Mouse (Mus musculus) CH12.LX (cell line): Measurements from ENCODE around the gene Nbr1. TPM values are rescaled to one million over a fixed set of nuclear protein-coding genes. Genes with fewer than 3 reads are reported as not detected.

Experiments
- DNase-seq: peaks from one replicate; pipeline ENCODE4 v3.0.0-alpha.2; 2013; ENCODE audit errors: extremely low read depth
- H3K27ac ChIP-seq: 2 replicates; pipeline ENCODE4 v1.5.1; 2012; ENCODE audit warnings: low read depth, mild to moderate bottlenecking, control low read depth, moderate library complexity; ENCODE audit not compliant: insufficient read depth
- H3K27me3 ChIP-seq: replicated peaks from 2 replicates; pipeline ENCODE3; 2012; ENCODE audit warnings: inconsistent platforms
- H3K36me3 ChIP-seq, 2 experiments: replicated peaks in 1 of 2; 2 replicates each; pipeline versions ENCODE3 to v1.6.1; 2012; ENCODE audit warnings: inconsistent platforms in 1 of 2, low read length in 1 of 2, mild to moderate bottlenecking in 1 of 2, mixed read lengths in 1 of 2, moderate library complexity in 1 of 2; ENCODE audit not compliant: control insufficient read depth in 1 of 2, insufficient read depth in 1 of 2
- H3K4me1 ChIP-seq, 2 experiments: 2 replicates each; pipeline ENCODE4 v1.6.1; 2012; ENCODE audit warnings: inconsistent platforms in 1 of 2, moderate library complexity in 1 of 2; ENCODE audit not compliant: insufficient read depth in 2 of 2, control insufficient read depth in 1 of 2
- H3K4me2 ChIP-seq: 2 replicates; pipeline ENCODE4 v1.6.1; 2012; ENCODE audit warnings: low read depth, mild to moderate bottlenecking, control low read depth; ENCODE audit not compliant: poor library complexity, insufficient read depth, severe bottlenecking
- H3K4me3 ChIP-seq, 3 experiments: fragments of 150-350 bp in 1 of 3; sonication (generic) in 1 of 3; replicated peaks in 1 of 3; 2 replicates each; pipeline versions ENCODE3 to v1.5.1; 2011 to 2012; ENCODE audit warnings: low read depth in 2 of 3, low read length in 2 of 3, mild to moderate bottlenecking in 2 of 3, moderate library complexity in 2 of 3, control low read depth in 1 of 3, improper control_type of control experiment in 1 of 3, inconsistent platforms in 1 of 3, mixed read lengths in 1 of 3; ENCODE audit not compliant: poor library complexity in 1 of 3
- H3K79me2 ChIP-seq: replicated peaks from 2 replicates; pipeline ENCODE4 v1.6.1; 2012; ENCODE audit warnings: mild to moderate bottlenecking, moderate library complexity; ENCODE audit not compliant: control insufficient read depth, poor library complexity, insufficient read depth, severe bottlenecking; ENCODE audit errors: extremely low read depth
- H3K9ac ChIP-seq: 2 replicates; pipeline ENCODE4 v1.6.1; 2012; ENCODE audit warnings: low read depth, mild to moderate bottlenecking, control low read depth, moderate library complexity; ENCODE audit not compliant: insufficient read depth
- H3K9me3 ChIP-seq: replicated peaks from 2 replicates; pipeline ENCODE3; 2012; ENCODE audit warnings: low read length, inconsistent platforms, mixed read lengths
- BHLHE40 ChIP-seq: IDR thresholded peaks from 2 replicates; pipeline ENCODE4 v1.6.1; 2011; ENCODE audit warnings: mild to moderate bottlenecking, low read depth, low read length, improper control_type of control experiment
- CHD1 ChIP-seq: IDR thresholded peaks from 2 replicates; pipeline ENCODE4 v1.6.1; 2012; ENCODE audit warnings: low read depth, low read length, improper control_type of control experiment, inconsistent platforms
- CHD2 ChIP-seq: IDR thresholded peaks from 2 replicates; pipeline ENCODE4 v1.6.1; 2011; ENCODE audit warnings: low read length, improper control_type of control experiment
- E2F4 ChIP-seq: IDR thresholded peaks from 2 replicates; pipeline ENCODE4 v1.6.1; 2011; ENCODE audit warnings: low read depth, low read length, improper control_type of control experiment; ENCODE audit not compliant: insufficient replicate concordance
- ELF1 ChIP-seq: IDR thresholded peaks from 2 replicates; pipeline ENCODE4 v1.6.1; 2014; ENCODE audit warnings: low read depth, mild to moderate bottlenecking, inconsistent platforms, low read length, improper control_type of control experiment
- ETS1 ChIP-seq: conservative IDR thresholded peaks from 2 replicates; pipeline ENCODE4 v1.6.1; 2012; ENCODE audit warnings: low read depth, mild to moderate bottlenecking, inconsistent platforms, low read length, improper control_type of control experiment, moderate library complexity
- GABPA ChIP-seq: IDR thresholded peaks from 2 replicates; pipeline ENCODE4 v1.6.1; 2012; ENCODE audit warnings: low read depth, low read length, improper control_type of control experiment, inconsistent platforms; ENCODE audit not compliant: insufficient replicate concordance
- HCFC1 ChIP-seq: IDR thresholded peaks from 2 replicates; pipeline ENCODE4 v1.6.1; 2012; ENCODE audit warnings: low read depth, mild to moderate bottlenecking, inconsistent platforms, low read length, improper control_type of control experiment
- IRF4 ChIP-seq: IDR thresholded peaks from 2 replicates; pipeline ENCODE4 v1.6.1; 2014; ENCODE audit warnings: low read depth, mild to moderate bottlenecking, inconsistent platforms, low read length, improper control_type of control experiment
- JUN ChIP-seq: IDR thresholded peaks from 2 replicates; pipeline ENCODE4 v1.6.1; 2011; ENCODE audit warnings: low read depth, mild to moderate bottlenecking, low read length, improper control_type of control experiment, moderate library complexity; ENCODE audit not compliant: insufficient read depth
- JUND ChIP-seq: conservative IDR thresholded peaks from 2 replicates; pipeline ENCODE4 v1.6.1; 2011; ENCODE audit warnings: low read depth, low read length, improper control_type of control experiment
- KAT2A ChIP-seq: IDR thresholded peaks from 2 replicates; pipeline ENCODE4 v1.6.1; 2012; ENCODE audit warnings: low read length, improper control_type of control experiment, inconsistent platforms; ENCODE audit not compliant: insufficient replicate concordance
- MAFK ChIP-seq: IDR thresholded peaks from 2 replicates; pipeline ENCODE4 v1.6.1; 2011; ENCODE audit warnings: low read length, improper control_type of control experiment; ENCODE audit not compliant: insufficient replicate concordance
- MAX ChIP-seq: IDR thresholded peaks from 2 replicates; pipeline ENCODE4 v1.6.1; 2011; ENCODE audit warnings: low read length, improper control_type of control experiment
- MAZ ChIP-seq: IDR thresholded peaks from 2 replicates; pipeline ENCODE4 v1.6.1; 2012; ENCODE audit warnings: low read depth, mild to moderate bottlenecking, inconsistent platforms, low read length, improper control_type of control experiment, moderate library complexity
- MEF2A ChIP-seq: IDR thresholded peaks from 2 replicates; pipeline ENCODE4 v1.6.1; 2014; ENCODE audit warnings: low read depth, mild to moderate bottlenecking, inconsistent platforms, low read length, improper control_type of control experiment, borderline replicate concordance
- MXI1 ChIP-seq: IDR thresholded peaks from 2 replicates; pipeline ENCODE4 v1.6.1; 2011; ENCODE audit warnings: mild to moderate bottlenecking, low read depth, low read length, improper control_type of control experiment
- MYC ChIP-seq: IDR thresholded peaks from 2 replicates; pipeline ENCODE4 v1.6.1; 2011; ENCODE audit warnings: low read depth, mild to moderate bottlenecking, improper control_type of control experiment, low read length
- POLR2A ChIP-seq: IDR thresholded peaks from 2 replicates; pipeline ENCODE4 v1.6.1; 2011; ENCODE audit warnings: low read depth, mild to moderate bottlenecking, improper control_type of control experiment, low read length
- POLR2AphosphoS2 ChIP-seq: IDR thresholded peaks from 2 replicates; pipeline ENCODE4 v1.6.1; 2011; ENCODE audit warnings: low read depth, low read length, improper control_type of control experiment
- RAD21 ChIP-seq: IDR thresholded peaks from 2 replicates; pipeline ENCODE4 v1.6.1; 2011; ENCODE audit warnings: low read depth, mild to moderate bottlenecking, low read length, improper control_type of control experiment, moderate library complexity
- RCOR1 ChIP-seq: conservative IDR thresholded peaks from 2 replicates; pipeline ENCODE4 v1.6.1; 2012; ENCODE audit warnings: low read depth, mild to moderate bottlenecking, inconsistent platforms, low read length, improper control_type of control experiment
- SIN3A ChIP-seq: IDR thresholded peaks from 2 replicates; pipeline ENCODE4 v1.6.1; 2012; ENCODE audit warnings: low read length, improper control_type of control experiment, inconsistent platforms
- SMC3 ChIP-seq: IDR thresholded peaks from 2 replicates; pipeline ENCODE4 v1.6.1; 2011; ENCODE audit warnings: low read depth, low read length, improper control_type of control experiment
- TBP ChIP-seq: conservative IDR thresholded peaks from 2 replicates; pipeline ENCODE4 v1.6.1; 2011; ENCODE audit warnings: low read depth, low read length, improper control_type of control experiment
- TCF12 ChIP-seq: IDR thresholded peaks from 2 replicates; pipeline ENCODE4 v1.6.1; 2014; ENCODE audit warnings: low read depth, mild to moderate bottlenecking, inconsistent platforms, low read length, improper control_type of control experiment
- UBTF ChIP-seq: IDR thresholded peaks from 2 replicates; pipeline ENCODE4 v1.6.1; 2012; ENCODE audit warnings: low read depth, mild to moderate bottlenecking, inconsistent platforms, low read length, improper control_type of control experiment, moderate library complexity
- USF2 ChIP-seq: conservative IDR thresholded peaks from 2 replicates; pipeline ENCODE4 v1.6.1; 2011; ENCODE audit warnings: low read depth, low read length, improper control_type of control experiment
- ZC3H11A ChIP-seq: IDR thresholded peaks from 2 replicates; pipeline ENCODE4 v1.6.1; 2012; ENCODE audit warnings: low read depth, mild to moderate bottlenecking, inconsistent platforms, low read length, improper control_type of control experiment
- ZKSCAN1 ChIP-seq: IDR thresholded peaks from 2 replicates; pipeline ENCODE4 v1.6.1; 2012; ENCODE audit warnings: low read depth, inconsistent platforms, low read length, improper control_type of control experiment, borderline replicate concordance
- ZMIZ1 ChIP-seq: IDR thresholded peaks from 2 replicates; pipeline ENCODE4 v1.6.1; 2012; ENCODE audit warnings: low read depth, mild to moderate bottlenecking, inconsistent platforms, low read length, improper control_type of control experiment
- dilution Hi-C: fragments of 300-500 bp; cut with MboI; formaldehyde crosslinking; loops from 2 replicates; pipeline ENCODE4 v1.14.3; 2020; ENCODE audit warnings: low sequenced_read_pairs; ENCODE audit not compliant: extremely low pct_unique_long_range_greater_than_20kb, extremely low pct_ligation_motif_present
- in situ Hi-C: fragments of 300-500 bp; cut with MboI; formaldehyde crosslinking; loops from 3 replicates; pipeline ENCODE4 v1.14.3; 2019; ENCODE audit warnings: low sequenced_read_pairs, low pct_ligation_motif_present, low pct_unique_long_range_greater_than_20kb, mixed read lengths
- polyA plus RNA-seq: library from polyadenylated mRNA; unstranded; fragments of >175 nt; gene quantifications from 2 replicates; pipeline ENCODE4 v1.2.1, GENCODE M21; 2012; ENCODE audit warnings: low read depth; ENCODE audit not compliant: insufficient read length
- total RNA-seq, 2 experiments: library from RNA; depleted of rRNA; stranded (reverse); fragments of 300-350 nt in 1 of 2; fragments of >200 nt in 1 of 2; gene quantifications; 2 replicates each; pipeline ENCODE4 v1.2.3; 2012 to 2014

The Nbr1 gene
- total and polyA plus RNA-seq, 3 experiments, result 44.8 to 52.2 (median 48.3) TPM

DNA sequence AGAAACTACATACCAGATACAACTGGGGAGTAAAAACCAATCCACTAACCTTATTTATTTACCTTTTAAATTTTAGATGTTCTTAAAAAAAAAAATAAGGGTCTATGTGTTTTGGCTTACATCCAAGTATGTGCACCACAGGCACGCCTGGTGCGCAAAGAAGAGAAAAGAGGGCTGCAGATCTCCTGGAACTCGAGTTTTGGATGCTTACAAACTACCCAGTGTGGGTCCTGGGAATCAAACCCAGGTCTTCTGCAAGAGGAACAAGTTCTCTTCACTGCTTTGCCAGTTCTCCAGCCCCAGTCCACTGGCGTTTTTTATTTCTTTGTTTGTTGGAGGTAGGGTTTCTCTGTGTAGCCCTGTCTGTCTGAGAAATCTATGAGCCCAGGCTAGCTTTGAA, 25.3 kb upstream of the Nbr1 start:
- Histone ChIP-seq H3K4me3 (no peak overlapping the region), H3K4me1 (no peaks in the 10 kb centered on the region), H3K27me3 (no peaks in the 10 kb centered on the region), H3K36me3 (peaks cover 59 to 90% of the 10 kb centered on the region in 2 experiments), H3K9me3 (no peaks in the 10 kb centered on the region), H3K9ac (no peak overlapping the region), H3K4me2 (no peak overlapping the region), H3K79me2 (no peaks in the 10 kb centered on the region), H3K27ac (no peak overlapping the region)
- dilution Hi-C loops, result no loop called here
- no peak for DNase-seq
- TF ChIP-seq ZKSCAN1, result no peak
- no peak for TF ChIP-seq JUND
- TF ChIP-seq TCF12, result no peak
- no peak for TF ChIP-seq SMC3
- TF ChIP-seq CHD1, result no peak
- TF ChIP-seq ETS1, result no peak
- no peak for TF ChIP-seq SIN3A
- in situ Hi-C loops, result no loop called here

DNA sequence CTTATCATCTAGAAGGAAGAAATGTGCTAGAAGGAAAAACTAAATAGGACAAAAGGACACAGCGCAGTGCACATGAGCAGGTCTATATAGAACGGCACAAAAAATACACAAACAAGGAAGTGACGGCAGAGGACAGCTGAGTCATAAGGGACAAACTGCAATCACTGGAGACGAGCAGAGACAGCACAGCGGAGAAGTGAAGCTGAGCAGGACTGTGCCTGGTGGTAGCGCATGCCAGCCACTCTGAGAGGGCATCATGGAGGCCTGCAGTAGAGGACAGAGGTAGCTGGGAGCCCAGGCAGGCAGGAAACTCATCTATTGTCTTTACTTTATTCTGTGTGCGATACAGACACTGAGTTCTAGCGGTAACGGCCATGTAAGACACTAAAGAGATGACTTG, 8.4 kb upstream of the Nbr1 start:
- Histone ChIP-seq H3K9me3 (no peaks in the 10 kb centered on the region), H3K9ac (peak overlapping the region; percentile 64), H3K27ac (peak overlapping the region; percentile 81), H3K4me3 (peak overlapping the region; percentile 34 to 47 (median 42)), H3K79me2 (peaks cover 41% of the 10 kb centered on the region), H3K36me3 (peaks cover 19 to 78% of the 10 kb centered on the region in 2 experiments), H3K4me2 (peak overlapping the region; percentile 65), H3K27me3 (no peaks in the 10 kb centered on the region), H3K4me1 (peaks cover 12 to 28% of the 10 kb centered on the region in 2 experiments)
- DNase-seq, result peak; percentile 76
- dilution Hi-C loops (no loop called here), in situ Hi-C loops (no loop called here)
- no peak for TF ChIP-seq CHD1
- TF ChIP-seq TCF12, result peak; percentile 50; the same call in 1 of the 2 replicates
- TF ChIP-seq POLR2AphosphoS2, result no peak
- no peak for TF ChIP-seq GABPA
- TF ChIP-seq ZMIZ1, result peak; percentile 60; the same call in 1 of the 2 replicates
- 0 out of 2 replicates have a peak, but pooled peaks have one; percentile 53 for TF ChIP-seq TBP
- peak; percentile 85 for TF ChIP-seq ELF1
- TF ChIP-seq ZKSCAN1, result no peak
- TF ChIP-seq MXI1, result peak; percentile 65
- no peak for TF ChIP-seq MEF2A
- TF ChIP-seq MAZ, result no peak
- no peak for TF ChIP-seq RAD21
- TF ChIP-seq E2F4, result no peak
- peak; percentile 75 for TF ChIP-seq SIN3A
- TF ChIP-seq MAFK, result no peak
- no peak for TF ChIP-seq HCFC1
- TF ChIP-seq CHD2, result no peak; the same call in 1 of the 2 replicates
- peak; percentile 63; the same call in 1 of the 2 replicates for TF ChIP-seq BHLHE40
- no peak for TF ChIP-seq UBTF
- TF ChIP-seq KAT2A, result no peak
- TF ChIP-seq MAX, result peak; percentile 19; the same call in 1 of the 2 replicates
- TF ChIP-seq USF2, result no peak
- peak; percentile 67; the same call in 1 of the 2 replicates for TF ChIP-seq ETS1
- peak; percentile 41 for TF ChIP-seq JUN
- peak; percentile 62; the same call in 1 of the 2 replicates for TF ChIP-seq POLR2A
- TF ChIP-seq RCOR1, result no peak
- TF ChIP-seq MYC, result peak; percentile 46; the same call in 1 of the 2 replicates
- TF ChIP-seq IRF4, result peak; percentile 85
- TF ChIP-seq ZC3H11A, result no peak
- TF ChIP-seq JUND, result peak; percentile 68
